Mouse (Mus musculus) right cerebral cortex, postnatal 36 days (tissue): ENCODE results near the gene Gm9758.
"Not testable (repeated sequence)": the region's sequence is repeated elsewhere in the genome, so short reads cannot be mapped to it uniquely, and the experiment has no call there.

ENCODE experiments used
- DNase-seq, 2 experiments: peaks; one replicate each; pipeline ENCODE4 v3.0.0; 2022; ENCODE audit warnings: low spot score in 2 of 2, mixed read lengths in 1 of 2

The Gm9758 gene

DNA sequence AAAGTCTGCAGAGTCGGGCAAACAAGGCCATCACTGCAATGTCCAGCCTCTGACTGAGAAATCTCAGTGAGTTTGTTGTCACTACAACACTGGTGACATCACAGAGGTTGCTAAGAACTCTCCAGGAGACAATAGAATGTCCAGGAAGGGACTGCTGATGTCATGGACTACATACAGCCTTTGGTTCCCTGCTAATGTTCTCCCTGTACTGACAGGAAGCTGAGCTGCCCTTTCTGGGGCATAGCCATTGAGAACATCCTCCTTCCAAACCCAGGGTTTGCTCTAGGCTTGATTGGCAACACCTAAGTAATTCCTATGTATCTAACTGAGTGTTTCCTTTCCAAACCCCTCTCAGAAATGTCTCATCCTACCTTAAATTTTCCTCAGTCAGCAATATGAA is at the start of gene Gm9758:
TSS of gene Gm9758 (minus strand) at position 101 of the 400 bp plus-strand sequence.
- DNase-seq, result not testable (repeated sequence)

DNA sequence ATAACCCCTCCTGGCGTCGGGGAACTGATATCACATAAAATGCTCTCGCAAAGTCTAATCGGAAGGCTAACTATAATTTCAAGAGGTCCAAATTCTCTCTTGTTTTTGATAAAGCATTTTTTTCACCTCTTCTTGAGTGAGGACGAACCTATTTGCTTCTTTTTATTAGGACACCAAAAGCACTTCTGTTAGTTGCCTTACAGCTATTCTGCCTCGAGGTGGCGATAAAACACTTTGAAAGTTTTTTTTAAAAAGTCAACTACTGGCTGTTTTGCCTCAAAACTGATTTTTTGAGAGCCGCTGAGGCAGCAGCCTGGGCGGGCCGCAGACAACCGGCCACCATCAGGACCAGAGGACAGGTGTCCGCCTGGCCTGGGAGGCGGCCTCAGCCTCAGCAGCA is 49.1 kb upstream of the Gm9758 start:
- not testable (repeated sequence) for DNase-seq

DNA sequence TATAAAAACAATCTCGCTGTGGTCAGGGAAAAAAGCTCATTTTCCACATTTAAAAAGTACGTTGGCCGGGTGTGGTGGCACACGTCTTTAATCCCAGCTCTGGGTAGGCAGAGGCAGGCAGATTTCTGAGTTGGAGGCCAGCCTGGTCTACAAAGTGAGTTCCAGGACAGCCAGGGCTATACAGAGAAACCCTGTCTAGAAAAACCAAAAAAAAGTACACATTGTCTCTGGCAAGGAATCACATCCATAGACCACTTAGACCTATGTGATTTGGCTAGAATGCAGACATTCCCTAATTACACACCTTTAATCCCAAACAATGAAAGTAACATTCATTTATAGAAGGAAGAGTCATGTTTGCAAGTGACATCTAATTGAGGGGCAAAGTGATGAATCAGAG is 46.8 kb upstream of the Gm9758 start:
- DNase-seq, result not testable (repeated sequence)

DNA sequence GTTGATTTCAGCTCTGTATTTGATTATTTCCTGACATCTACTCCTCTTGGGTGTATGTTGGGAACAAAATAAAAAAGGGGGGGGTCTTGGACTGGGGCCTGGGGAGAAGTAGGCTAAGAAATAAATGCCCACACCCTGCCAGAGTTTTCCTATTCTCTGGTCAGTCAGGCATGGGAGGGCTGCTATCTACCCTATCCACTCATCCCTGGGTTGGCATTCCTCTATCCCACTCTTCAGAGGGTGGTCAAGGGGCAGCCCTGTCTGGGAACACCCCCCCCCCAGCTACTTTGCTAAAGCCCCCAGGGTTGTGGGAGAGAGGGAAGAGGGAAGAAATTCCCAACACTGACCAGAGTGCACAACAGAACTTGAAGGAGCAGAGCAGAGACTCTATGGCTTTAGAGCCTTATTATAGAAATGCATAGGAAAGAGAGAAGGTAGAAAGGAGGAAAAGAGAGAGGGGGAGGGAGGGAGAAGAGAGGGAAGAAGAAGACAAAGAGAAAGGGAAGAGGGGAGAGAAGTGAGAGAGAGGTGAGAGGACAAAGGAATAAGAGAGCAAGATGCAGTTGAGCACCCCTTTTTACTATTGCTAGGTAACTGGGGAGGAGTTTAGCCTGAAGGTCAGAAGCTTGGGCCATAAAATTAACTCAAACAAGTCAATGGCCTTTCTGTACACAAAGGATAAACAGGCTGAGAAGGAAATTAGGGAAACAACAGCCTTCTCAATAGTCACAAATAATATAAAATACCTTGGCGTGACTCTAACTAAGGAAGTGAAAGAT is 41.4 kb upstream of the Gm9758 start:
- not testable (repeated sequence) for DNase-seq

DNA sequence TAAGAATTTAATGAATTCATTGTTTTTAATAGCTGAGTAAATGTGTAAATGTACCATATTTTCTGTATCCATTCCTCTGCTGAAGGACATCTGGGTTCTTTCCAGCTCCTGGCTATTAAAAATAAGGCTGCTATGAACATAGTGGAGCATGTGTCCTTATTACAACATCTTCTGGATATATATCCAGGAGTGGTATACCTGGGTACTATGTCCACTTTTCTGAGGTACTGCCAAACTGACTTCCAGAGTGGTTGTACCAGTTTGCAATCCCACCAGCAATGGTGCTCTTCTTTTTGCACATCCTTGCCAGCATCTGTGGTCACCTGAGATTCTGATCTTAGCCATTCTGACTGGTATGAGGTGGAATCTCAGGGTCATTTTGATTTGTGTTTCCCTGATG is 38.9 kb upstream of the Gm9758 start:
- DNase-seq, result not testable (repeated sequence)

DNA sequence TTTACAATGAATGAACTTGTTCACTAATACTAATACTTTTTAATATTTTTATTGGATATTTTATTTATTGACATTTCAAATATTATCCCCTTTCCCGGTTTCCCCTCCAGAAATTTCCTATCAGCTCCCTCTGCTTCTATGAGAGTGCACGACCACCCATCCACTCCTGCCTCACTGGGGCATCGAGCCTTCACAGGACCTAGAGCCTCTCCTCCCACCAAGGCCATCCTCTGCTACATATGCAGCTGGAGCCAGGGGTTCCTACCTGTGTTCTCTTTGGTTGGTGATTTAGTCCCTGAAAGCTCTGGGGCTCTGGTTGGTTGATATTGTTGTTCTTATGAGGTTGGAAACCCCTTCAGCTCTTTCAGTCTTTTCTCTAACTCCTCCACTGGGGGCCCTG is 38.0 kb upstream of the Gm9758 start:
- DNase-seq, result not testable (repeated sequence)

DNA sequence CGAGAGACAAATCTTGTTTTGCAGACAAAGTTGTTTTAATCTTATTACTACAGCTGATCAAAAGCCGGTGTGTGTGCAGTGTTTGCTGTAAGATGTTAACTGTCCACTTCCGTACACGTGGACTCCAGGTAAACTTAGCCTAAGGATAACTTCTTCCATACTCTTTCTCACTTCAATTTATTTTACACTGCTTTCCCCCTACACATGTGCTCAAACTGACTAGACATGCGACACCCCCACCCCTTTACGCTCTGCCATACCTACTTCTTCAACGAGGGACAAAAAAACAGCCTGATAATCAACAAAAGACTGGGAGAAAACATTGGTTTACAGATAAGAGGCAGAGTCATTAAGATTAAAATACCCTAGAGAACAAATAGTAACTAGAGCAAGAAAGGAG is 37.1 kb upstream of the Gm9758 start:
- not testable (repeated sequence) for DNase-seq

DNA sequence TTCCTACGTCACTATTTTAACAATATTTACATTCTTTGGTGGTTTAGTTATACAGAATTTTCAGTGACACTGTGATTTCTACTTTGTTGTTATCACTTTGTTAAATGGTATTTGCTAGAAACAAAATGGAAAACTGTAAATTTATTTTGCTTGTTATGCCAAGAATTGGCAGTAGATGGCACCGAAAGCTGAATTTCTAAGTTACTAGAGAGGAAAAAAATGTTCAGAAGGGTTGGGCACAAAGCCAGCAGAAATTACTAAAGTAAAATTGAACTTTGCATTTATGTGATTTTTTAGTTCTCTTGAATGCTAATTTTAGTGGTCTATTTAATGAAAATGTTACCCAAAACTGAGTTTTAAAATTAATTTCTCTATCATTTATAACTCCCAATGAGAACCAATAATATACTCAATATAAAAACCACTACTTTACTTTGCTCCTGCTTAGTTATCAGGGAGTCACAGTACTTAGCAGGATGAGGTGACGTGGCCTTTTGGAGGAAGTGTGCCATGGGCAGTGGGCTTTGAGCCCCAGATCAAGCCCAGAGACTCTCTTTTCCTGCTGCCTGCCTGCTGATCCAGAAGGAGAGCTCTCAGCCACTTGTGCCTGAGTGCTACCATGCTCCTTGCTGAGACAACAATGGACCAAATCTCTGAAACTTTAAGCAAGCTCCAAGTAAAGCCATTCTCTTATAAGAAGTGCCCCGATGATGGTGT is 32.9 kb upstream of the Gm9758 start:
- not testable (repeated sequence) for DNase-seq

DNA sequence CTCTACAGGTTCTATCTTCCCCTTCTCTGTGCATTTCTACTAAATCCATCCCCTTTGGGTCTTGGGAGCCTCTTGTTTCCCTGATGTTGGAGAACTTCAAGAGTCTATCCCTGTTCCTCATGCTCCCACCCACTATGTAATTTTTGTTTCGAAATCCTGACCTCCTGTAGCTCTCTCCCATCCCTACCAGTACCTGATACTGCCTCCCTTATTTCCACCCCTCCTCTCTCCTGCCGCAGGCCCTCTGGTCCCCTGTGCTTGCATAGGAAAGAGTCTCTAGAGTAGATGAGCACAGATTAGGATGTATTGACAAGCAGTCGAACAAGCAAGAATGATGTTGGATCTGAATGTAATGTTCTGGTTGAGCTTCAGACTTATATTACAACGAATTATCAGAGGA is 30.8 kb upstream of the Gm9758 start:
- not testable (repeated sequence) for DNase-seq

DNA sequence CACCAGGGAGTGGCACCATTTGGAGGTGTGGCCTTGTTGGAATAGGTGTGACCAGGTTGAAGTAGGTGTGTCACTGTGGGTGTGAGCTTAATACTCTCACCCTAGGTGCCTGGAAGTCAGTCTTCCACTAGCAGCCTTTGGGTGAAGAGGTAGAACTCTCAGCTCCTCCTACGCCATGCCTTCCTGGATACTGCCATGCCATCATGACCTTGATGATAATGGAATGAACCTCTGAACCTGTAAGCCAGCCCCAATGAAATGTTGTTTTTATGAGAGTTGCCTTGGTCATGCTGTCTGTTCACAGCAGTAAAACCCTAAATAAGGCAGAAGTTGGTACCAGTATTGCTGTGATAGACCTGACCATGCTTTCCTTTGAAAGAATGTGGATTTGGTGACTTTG is 26.3 kb upstream of the Gm9758 start:
- DNase-seq, result not testable (repeated sequence)

DNA sequence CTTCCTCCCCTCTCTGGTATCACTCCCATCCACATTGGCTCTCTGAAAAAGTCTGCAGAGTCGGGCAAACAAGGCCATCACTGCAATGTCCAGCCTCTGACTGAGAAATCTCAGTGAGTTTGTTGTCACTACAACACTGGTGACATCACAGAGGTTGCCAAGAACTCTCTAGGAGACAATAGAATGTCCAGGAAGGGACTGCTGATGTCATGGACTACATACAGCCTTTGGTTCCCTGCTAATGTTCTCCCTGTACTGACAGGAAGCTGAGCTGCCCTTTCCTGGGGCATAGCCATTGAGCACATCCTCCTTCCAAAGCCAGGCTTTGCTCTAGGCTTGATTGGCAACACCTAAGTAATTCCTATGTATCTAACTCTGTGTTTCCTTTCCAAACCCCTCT is 23.6 kb upstream of the Gm9758 start, which contains the start of gene Speer4e:
TSS of gene Speer4e (minus strand) at position 101 of the 400 bp plus-strand sequence.
- DNase-seq, result not testable (repeated sequence)

DNA sequence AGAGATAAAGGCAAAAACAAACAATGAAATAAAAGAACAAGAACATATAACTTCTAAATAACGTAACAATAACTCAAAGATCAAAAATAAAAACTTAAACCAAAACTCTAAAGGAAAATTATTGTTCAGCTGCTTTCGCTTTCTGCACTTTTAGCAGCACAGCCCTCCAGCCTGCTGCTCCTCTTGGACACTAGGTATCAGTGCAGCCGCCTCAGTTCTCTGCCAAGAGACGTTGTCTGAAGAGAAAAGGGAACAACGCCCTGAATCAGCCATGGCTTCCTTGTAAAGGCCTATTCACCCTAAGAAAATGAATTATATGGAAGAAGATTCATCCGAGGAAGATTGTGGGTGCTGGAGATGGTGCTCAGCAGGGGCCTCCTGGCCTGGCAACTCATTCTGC is 19.0 kb upstream of the Gm9758 start:
- not testable (repeated sequence) for DNase-seq

DNA sequence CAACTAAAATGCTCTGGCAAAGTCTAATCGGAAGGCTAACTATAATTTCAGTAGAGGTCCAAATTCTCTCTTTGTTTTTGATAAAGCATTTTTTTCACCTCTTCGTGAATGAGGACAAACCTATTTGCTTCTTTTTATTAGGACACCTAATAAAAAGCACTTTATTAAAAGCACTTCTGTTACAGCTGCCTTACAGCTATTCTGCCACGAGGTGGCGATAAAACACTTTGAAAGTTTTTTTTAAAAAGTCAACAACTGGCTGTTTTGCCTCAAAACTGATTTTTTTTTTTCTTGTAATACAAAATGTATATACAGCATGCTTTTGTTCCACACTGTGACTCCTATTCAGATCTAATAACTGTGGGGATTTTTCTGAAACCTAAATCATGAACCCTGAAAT is 12.3 kb upstream of the Gm9758 start:
- DNase-seq, result not testable (repeated sequence)

DNA sequence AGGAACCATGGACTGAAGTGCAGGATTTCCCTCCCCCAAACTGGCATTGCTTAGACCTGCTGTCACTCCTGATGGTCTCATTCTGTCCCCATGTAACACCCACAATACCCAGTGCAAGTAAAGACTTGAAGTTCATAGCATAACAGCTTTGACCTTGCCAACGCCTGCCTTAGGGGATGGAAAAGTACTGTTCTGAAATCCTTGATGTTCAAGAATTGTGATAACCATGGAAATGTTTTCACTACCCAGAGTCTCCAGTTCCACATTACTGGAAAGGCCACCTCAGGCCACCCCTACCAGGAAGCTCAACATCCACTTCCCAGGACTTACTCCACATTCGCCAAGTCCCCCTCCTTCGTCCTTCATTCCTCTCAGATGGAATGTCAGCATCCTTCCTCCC is 338 bp downstream of the Gm9758 start:
- DNase-seq, result not testable (repeated sequence)

DNA sequence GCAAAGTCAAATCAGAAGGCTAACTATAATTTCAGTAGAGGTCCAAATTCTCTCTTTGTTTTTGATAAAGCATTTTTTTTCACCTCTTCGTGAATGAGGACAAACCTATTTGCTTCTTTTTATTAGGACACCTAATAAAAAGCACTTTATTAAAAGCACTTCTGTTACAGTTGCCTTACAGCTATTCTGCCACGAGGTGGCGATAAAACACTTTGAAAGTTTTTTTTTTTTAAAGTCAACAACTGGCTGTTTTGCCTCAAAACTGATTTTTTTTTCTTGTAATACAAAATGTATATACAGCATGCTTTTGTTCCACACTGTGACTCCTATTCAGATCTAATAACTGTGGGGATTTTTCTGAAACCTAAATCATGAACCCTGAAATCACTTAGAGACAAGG is 11.2 kb downstream of the Gm9758 start:
- not testable (repeated sequence) for DNase-seq

DNA sequence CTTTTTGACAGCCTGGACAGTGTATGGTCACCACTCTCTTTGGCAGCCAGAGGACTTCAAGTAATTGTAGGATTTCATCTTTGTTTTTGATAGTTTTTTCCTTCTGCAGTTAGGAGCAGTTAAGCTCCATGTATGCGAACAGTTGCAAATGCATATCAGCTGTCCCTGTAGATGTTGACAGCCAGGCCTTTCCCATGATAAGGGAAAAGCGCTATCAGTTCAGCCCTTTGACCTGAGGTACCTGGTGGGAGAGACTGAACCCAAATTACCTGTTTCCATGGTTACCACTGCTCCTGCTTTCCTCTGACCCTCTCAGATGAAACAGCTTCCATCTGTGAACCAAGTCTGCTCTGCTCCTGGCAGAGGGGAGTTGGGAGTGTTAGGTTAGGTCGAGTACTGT is 22.5 kb downstream of the Gm9758 start:
- no peak for DNase-seq

DNA sequence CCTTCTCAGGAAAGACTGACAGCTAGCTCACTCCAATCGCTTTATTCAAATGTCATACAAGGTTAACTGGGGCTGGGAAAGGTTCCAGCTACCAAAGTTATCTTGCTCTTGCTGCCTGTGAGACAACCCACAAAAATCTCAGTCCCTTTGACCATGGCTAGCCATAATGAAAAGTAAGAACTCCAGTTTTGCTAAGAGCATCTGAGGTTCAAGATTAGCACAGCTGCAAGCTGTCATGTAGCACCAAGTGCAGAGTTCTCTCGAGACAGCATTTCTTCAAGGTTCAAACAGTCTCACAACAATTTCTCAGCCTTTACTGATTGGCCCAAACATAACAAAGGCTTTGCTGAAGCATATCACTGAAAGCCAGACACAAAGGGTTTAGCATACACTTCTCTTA is 29.4 kb downstream of the Gm9758 start:
- not testable (repeated sequence) for DNase-seq
